Mouse (Mus musculus) frontal cortex, adult (tissue): ENCODE measurements at regions not wholly inside any gene's neighbourhood (a gene's known extent, or its start where the extent isn't known, plus 50 kb on each side); places are given as distances from the start of the nearest gene placed in this dataset.
"Not testable (repeated sequence)": the region's sequence is repeated elsewhere in the genome, so short reads cannot be mapped to it uniquely, and the experiment has no call there.

Experiments
- ATAC-seq: cut with Nextera tagmentation; 2 replicates; pipeline ENCODE4 v1.9.2; 2017; ENCODE audit warnings: mild to moderate bottlenecking, moderate library complexity, mixed read lengths; ENCODE audit not compliant: low TSS enrichment

DNA sequence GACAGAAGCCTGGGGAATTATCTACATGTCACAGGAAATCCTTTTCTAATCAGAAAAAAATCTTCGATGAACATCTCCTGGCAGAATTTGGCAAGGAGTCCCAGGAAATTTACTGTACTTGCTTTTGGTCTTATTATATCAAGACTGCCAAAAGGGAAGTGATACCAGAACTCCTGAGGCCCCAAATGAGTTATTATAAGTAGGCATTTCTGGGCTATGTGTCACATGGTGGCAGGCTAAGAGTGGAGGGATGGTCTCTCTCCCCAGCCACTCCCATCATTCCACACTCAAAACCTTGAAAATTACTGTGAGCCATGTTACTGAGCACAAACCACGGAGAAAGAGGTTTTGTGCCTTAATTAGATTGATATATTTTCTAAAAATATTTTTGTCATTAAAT is 94.0 kb upstream of the Cdk6 start:
- no peak for ATAC-seq

DNA sequence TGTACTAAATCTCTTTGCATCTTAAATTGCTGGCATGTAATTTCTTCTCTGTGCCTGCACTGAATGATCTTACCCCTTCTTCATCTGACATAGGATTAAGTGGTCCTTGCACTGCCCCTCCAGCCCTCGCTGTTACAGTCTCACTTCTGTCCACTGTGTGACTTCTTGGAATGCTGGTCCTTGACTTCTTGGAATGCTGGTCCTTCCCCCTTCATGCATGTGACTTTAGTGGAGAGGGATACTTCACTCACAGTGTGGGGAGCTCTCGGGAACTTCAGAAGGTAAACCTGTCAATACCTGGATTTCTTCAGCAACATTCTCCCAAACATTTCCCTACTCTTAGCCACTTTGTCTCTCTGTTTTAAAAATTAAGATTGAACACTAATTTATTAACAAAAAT is 91.0 kb upstream of the Cdk6 start:
- no peak for ATAC-seq

DNA sequence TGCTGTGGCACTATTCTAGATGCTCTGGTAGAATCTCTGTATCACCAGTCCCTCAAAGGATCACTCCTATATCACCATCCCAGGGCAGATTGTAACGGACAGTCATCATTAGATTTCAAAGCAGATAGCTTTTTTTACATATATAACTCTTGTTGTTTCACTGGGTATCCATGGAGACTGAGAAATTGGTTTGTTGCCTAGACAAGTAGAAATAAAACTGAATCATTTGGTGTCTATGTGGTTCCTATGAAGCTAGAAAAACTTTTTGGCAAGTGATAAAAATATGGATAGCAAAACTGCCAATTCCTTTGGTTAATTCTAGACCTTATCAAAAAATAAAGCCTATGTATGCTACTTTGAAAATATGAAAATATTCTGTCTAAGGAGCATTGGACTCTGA is 81.0 kb upstream of the Cdk6 start:
- ATAC-seq, result peak; percentile 62; the same call in 1 of the 2 replicates

DNA sequence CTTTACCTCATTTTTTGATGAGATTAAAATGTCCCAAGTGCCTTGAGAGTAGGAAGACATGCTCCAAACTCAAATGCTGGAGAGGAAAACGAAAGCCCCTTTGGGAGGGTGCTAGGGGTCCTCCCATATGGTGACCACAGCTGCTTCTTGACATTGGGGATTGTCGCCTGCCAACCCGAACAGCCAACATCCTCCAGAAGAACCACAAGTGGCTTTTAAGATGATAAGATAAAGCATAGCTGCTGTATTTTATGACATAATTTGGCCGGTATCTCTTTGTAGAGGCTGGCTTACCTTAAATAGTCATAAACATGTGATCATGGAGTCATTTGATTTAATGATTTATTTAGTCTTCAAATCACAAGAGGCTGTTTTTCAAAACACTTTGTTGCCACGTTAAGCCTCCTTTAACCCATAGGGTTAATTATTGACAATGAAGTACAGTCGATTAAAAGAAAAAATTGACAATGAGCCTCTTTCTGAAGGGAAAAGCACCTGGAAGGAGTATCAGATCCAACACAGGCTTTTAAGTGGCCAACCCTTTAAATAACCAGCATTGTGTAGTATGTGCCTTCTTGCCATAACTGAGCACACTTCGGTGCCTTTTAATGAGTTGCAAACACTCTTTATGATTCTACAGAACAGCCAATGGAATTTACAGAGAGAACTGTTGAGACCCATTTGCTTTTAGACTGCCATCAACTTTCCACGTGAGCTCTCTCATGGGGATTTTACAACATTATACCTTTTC is 76.1 kb upstream of the Cdk6 start:
- ATAC-seq, result not testable (repeated sequence)

DNA sequence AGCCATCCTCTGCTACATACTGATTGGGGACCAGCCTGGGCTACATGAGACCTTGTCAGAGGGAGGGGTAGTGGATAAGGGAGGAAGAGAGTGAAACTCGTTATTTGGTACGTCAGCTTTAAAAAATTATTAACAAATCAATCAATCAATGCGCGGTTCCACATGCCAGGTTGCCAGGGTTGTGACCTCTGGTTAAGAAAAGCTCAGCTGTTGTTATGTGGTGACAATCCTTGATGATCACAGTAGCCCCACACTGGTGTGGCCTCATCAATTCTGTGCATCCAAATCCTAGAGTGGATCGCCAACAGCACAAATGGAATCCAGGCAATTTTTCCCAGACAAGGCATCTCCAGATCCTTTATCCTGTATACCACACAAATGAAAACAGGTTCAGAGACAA is 74.3 kb upstream of the Cdk6 start:
- no peak for ATAC-seq

DNA sequence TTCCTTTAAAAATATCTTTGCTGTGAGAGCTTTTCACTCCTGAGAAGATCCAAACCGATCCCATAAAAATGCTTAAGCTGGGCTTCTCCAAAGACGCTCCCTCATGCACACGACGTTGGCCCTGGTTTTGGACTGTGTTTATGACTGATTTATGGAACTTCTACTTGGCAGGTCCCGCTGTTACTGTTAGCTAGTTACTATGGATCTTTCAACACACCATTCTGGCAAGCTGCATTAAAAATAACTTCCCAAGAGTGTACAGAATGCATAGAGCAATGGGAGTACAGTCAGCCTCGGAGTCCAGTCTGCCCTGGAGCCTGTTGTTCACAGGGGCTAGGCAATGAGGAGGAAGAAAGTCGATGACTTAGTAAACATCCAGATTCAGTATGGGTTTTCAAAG is 71.5 kb upstream of the Cdk6 start:
- peak; percentile 76 for ATAC-seq

DNA sequence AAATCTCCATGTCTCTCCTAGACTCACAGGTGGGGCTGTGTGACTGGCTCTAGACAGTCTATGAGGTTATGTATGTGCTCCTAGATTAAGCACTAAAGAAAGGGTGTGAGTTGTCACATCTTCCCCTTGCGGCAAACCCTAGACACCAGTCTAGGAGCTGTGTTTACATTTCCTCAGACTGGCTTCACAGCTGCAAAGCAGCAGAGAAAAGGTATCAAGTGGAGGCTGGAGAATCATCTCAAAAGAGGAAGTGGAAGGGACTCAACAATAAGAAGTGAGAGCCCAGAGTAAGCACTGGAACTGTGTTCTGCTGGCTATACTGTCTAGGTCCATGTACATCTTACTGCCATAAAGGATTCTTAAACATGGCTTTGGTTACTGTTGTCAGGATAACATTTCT is 68.1 kb upstream of the Cdk6 start:
- not testable (repeated sequence) for ATAC-seq

DNA sequence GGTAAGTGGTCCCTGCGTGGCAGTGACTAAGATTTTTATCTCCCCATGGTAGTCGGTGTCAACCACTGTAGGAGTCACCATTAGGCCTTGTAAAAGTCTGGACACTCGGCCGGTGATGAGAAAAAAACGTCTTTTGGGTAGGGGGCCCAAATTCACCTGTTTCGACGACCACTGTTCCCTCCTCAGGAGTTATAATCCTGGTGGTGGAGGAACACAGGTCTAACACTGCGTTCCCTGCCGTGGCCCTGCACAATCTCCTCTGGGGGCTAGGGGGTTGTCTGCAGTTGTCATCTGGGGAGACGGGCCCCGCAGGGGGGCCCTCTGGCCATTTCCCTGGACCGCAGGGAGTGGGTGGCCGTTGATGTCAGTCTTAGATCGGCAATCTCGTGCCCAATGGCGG is 64.0 kb upstream of the Cdk6 start:
- ATAC-seq, result not testable (repeated sequence)

DNA sequence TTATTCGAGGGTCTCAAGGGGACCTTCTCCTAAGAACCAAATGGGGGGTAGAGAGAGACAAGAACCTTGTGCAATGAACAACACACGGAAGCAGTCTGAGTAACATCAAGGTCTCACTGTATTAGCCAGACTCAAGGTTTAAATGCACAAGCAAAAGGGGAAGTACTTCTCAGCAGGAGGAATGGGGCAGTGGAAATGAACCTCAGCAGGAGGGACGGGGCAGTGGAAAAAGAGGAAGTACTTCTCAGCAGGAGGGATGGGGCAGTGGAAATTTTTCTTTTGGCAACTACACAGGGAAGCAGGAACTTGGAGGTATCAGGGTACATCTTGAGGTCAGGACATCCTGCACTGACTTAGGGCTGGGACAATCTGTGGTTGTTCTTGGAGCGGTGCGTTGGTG is 62.3 kb upstream of the Cdk6 start:
- ATAC-seq, result not testable (repeated sequence)

DNA sequence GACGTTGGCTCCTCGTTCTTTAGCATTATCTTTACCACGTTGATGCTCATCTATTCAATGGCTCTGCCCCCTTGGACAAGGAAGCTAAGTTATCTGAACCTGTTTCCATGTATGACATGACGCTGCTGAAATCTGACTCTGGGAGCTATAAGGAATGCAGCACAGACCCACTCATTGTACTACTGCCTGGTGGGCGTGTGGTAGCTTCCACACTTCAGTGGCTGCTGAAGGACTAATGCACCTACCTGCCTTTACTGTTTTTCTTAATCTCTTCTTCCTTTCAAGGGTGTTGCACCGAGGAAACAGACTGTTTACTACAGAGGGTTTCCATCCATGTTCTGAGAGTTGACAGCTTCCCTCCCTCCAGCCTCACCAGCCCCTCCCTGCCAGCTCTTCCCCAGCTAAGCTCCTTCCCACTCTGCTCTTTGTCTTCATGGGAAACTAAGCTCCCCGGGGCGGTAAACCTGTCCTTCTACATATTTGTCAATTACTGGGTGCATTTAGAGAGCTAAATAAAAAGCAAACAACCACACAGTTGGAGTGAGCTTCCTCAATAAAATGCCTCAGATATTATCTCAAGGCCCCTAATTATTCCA is 59.3 kb upstream of the Cdk6 start:
- ATAC-seq, result not testable (repeated sequence)

DNA sequence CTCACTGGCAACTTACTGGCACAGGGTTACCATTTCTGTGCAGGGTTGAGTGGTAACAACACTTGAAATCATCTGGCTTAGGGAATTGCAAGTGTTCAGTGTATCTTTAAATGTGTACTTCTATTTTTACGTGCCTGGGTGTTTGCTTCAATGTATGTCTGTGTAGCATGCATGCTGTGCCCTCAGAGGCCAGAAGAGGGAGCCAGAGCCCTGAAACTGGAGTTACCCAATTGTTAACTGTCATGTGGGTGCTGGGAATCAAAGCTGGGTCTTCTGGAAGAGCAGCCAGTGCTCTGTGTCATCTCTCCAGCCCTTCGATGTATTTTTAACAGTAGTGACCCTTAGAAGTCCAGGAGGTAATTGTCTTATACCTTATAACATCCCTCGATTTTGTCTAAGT is 58.2 kb upstream of the Cdk6 start:
- no peak for ATAC-seq

DNA sequence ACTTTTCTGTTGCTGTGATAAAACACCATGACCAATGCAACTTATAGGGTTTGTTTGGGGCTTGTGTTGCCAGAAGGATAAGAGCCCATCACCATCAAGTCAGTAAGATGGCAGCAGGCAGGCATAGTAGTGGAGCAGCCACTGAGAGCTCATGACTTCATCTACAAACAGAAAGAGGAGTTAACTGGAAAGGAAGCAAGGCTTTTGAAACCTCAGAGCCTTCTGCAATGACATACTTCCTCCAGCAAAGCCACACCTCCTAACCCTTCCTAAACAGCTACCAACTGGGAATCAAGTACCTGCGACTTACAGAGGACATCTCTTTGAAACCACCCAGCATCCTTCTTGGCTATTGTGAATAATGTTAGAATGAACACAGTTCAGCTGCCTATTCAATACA is 57.0 kb upstream of the Cdk6 start:
- not testable (repeated sequence) for ATAC-seq

DNA sequence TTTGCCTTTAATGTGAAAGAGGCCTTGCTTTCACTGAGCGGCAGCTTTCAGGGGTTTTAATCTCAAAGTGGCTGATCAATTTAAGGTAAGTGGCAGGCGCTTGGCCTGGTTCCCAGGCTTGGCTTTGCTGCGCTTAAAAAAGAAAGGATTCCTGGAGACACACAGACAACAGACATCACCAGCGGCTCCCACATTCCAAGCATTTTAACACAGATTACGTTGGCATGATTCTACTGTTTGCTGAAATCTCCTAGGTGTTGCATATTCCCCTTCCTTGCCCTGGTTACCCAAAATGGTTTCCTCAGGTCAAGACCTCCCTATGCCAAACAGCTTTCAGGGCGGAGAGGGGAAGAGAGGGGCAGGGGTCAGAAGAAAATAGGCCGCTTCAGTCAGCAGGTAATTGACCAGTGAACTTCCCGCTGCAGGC is 51.3 kb upstream of the Cdk6 start:
- ATAC-seq, result not testable (repeated sequence)
